Mouse (Mus musculus): ENCODE measurements around the gene Stk10. TPM values are rescaled to one million over a fixed set of nuclear protein-coding genes. Genes with fewer than 3 reads are reported as not detected.
"Not testable (repeated sequence)": the region's sequence is repeated elsewhere in the genome, so short reads cannot be mapped to it uniquely, and the experiment has no call there.

The Stk10 gene
- 13.5 and 30.5 TPM in 2 replicates for polyA plus RNA-seq (2012; rRNA removed)

GRCm38 (mm10) chr11:32532765-32533481 is at the start of gene Stk10:
Gene Stk10 (plus strand): TSS chr11:32533305.
- DNase-seq (ENCODE audit: low read depth, low spot score) = no peak
- WGBS = under 1% methylated on average over 80 of the region's 82 CpGs

GRCm38 (mm10) chr11:32485290-32485689 is 47.8 kb upstream of the Stk10 start:
- WGBS = 35% methylated on average over 3 of the region's 3 CpGs
- no peak for DNase-seq (ENCODE audit: low read depth, low spot score)

- 55% methylated on average over 3 of the region's 3 CpGs for WGBS
- no peak for DNase-seq (ENCODE audit: low read depth, low spot score)
Measured at GRCm38 (mm10) chr11:32486621-32487020, 46.5 kb upstream of the Stk10 start.

GRCm38 (mm10) chr11:32487501-32487900 is 45.6 kb upstream of the Stk10 start:
- DNase-seq (ENCODE audit: low read depth, low spot score) = no peak
- WGBS = 95% methylated on average over 3 of the region's 3 CpGs

GRCm38 (mm10) chr11:32488344-32488743 is 44.8 kb upstream of the Stk10 start:
- no peak for DNase-seq (ENCODE audit: low read depth, low spot score)

GRCm38 (mm10) chr11:32488808-32489670 is 44.1 kb upstream of the Stk10 start:
- no peak for DNase-seq (ENCODE audit: low read depth, low spot score)
- 63% methylated on average over 5 of the region's 5 CpGs for WGBS

GRCm38 (mm10) chr11:32491079-32491478 is 42.0 kb upstream of the Stk10 start:
- WGBS = 99% methylated on average over 2 of the region's 2 CpGs

GRCm38 (mm10) chr11:32493312-32493711 is 39.8 kb upstream of the Stk10 start:
- no peak for DNase-seq (ENCODE audit: low read depth, low spot score)

More at GRCm38 (mm10) chr11:32491079-32491478, 42.0 kb upstream of the Stk10 start:
- no peak for DNase-seq (ENCODE audit: low read depth, low spot score)

GRCm38 (mm10) chr11:32495283-32495682 is 37.8 kb upstream of the Stk10 start:
- no peak for DNase-seq (ENCODE audit: low read depth, low spot score)
- WGBS = 80% methylated on average over 2 of the region's 2 CpGs

GRCm38 (mm10) chr11:32498757-32499535 is 34.2 kb upstream of the Stk10 start:
- 84% methylated on average over 7 of the region's 7 CpGs for WGBS
- no peak for DNase-seq (ENCODE audit: low read depth, low spot score)

GRCm38 (mm10) chr11:32499931-32500330 is 33.2 kb upstream of the Stk10 start:
- 95% methylated on average over 4 of the region's 4 CpGs for WGBS
- no peak for DNase-seq (ENCODE audit: low read depth, low spot score)

- DNase-seq (ENCODE audit: low read depth, low spot score) = no peak
- WGBS = 94% methylated on average over 2 of the region's 2 CpGs
Measured at GRCm38 (mm10) chr11:32503711-32504110, 29.4 kb upstream of the Stk10 start.

- WGBS = 68% methylated on average over 7 of the region's 7 CpGs
- DNase-seq (ENCODE audit: low read depth, low spot score) = no peak
Measured at GRCm38 (mm10) chr11:32505091-32505739, 27.9 kb upstream of the Stk10 start.

- DNase-seq (ENCODE audit: low read depth, low spot score) = no peak
- WGBS = 70% methylated on average over 1 of the region's 1 CpGs
Measured at GRCm38 (mm10) chr11:32510930-32511329, 22.2 kb upstream of the Stk10 start.

- WGBS = 98% methylated on average over 4 of the region's 5 CpGs
- not testable (repeated sequence) for DNase-seq (ENCODE audit: low read depth, low spot score)
Measured at GRCm38 (mm10) chr11:32514853-32515252, 18.3 kb upstream of the Stk10 start.

GRCm38 (mm10) chr11:32516091-32516490 is 17.0 kb upstream of the Stk10 start:
- 90% methylated on average over 12 of the region's 12 CpGs for WGBS
- DNase-seq (ENCODE audit: low read depth, low spot score) = no peak

- WGBS = 85% methylated on average over 8 of the region's 8 CpGs
- DNase-seq (ENCODE audit: low read depth, low spot score) = no peak
Measured at GRCm38 (mm10) chr11:32516916-32517712, 16.0 kb upstream of the Stk10 start.

- 92% methylated on average over 4 of the region's 4 CpGs for WGBS
- no peak for DNase-seq (ENCODE audit: low read depth, low spot score)
Measured at GRCm38 (mm10) chr11:32518770-32519169, 14.3 kb upstream of the Stk10 start.

- DNase-seq (ENCODE audit: low read depth, low spot score) = no peak
- 87% methylated on average over 1 of the region's 1 CpGs for WGBS
Measured at GRCm38 (mm10) chr11:32519354-32519753, 13.8 kb upstream of the Stk10 start.

All from large intestine, adult 2 months (tissue).